Mouse (Mus musculus) heart, postnatal 14 days (tissue): ENCODE measurements at regions not wholly inside any gene's neighbourhood (a gene's known extent, or its start where the extent isn't known, plus 50 kb on each side); places are given as distances from the start of the nearest gene placed in this dataset.
"Not testable (repeated sequence)": the region's sequence is repeated elsewhere in the genome, so short reads cannot be mapped to it uniquely, and the experiment has no call there.

Experiments used
- DNase-seq, 2 experiments: peaks; one replicate each; pipeline ENCODE4 v3.0.0; 2021 to 2022
- intact Hi-C: fragments of 180-260 bp; cut with DNase I; formaldehyde crosslinking; loops from one replicate; pipeline ENCODE4 v1.15.1; 2025

GRCm38 (mm10) chr14:47915621-47916020 lies 205.0 kb upstream of the Peli2 start:
- peak in 1 of 2 experiments; percentile 5 for DNase-seq
- intact Hi-C loops, result no loop called here

- no peak for DNase-seq
- intact Hi-C loops, result no loop called here
Observed at GRCm38 (mm10) chr14:47920638-47921347, 199.8 kb upstream of the Peli2 start.

- intact Hi-C loops, result no loop called here
- peak; percentile 8 to 13 for DNase-seq
Observed at GRCm38 (mm10) chr14:47921811-47922277, 198.8 kb upstream of the Peli2 start.

GRCm38 (mm10) chr14:47926416-47926815 lies 194.2 kb upstream of the Peli2 start:
- intact Hi-C loops, result no loop called here
- no peak for DNase-seq

- no peak for DNase-seq
- intact Hi-C loops, result no loop called here
Observed at GRCm38 (mm10) chr14:47935401-47935800, 185.2 kb upstream of the Peli2 start.

- no peak for DNase-seq
- intact Hi-C loops, result no loop called here
Observed at GRCm38 (mm10) chr14:47937081-47937651, 183.5 kb upstream of the Peli2 start.

GRCm38 (mm10) chr14:47939781-47940590 lies 180.6 kb upstream of the Peli2 start:
- intact Hi-C loops, result no loop called here

GRCm38 (mm10) chr14:47942671-47943070 lies 178.0 kb upstream of the Peli2 start:
- DNase-seq, result no peak
- intact Hi-C loops, result no loop called here

More at GRCm38 (mm10) chr14:47939781-47940590, 180.6 kb upstream of the Peli2 start:
- no peak for DNase-seq

- no peak for DNase-seq
- intact Hi-C loops, result no loop called here
Observed at GRCm38 (mm10) chr14:47944595-47944994, 176.0 kb upstream of the Peli2 start.

GRCm38 (mm10) chr14:47951041-47951440 lies 169.6 kb upstream of the Peli2 start:
- no peak for DNase-seq
- intact Hi-C loops, result no loop called here

GRCm38 (mm10) chr14:47958171-47958570 lies 162.5 kb upstream of the Peli2 start:
- intact Hi-C loops, result no loop called here
- DNase-seq, result peak in 1 of 2 experiments; percentile 3

- intact Hi-C loops, result no loop called here
- DNase-seq, result no peak
Observed at GRCm38 (mm10) chr14:47959366-47960280, 161.0 kb upstream of the Peli2 start.

- DNase-seq, intact Hi-C loops: not testable (repeated sequence)
Observed at GRCm38 (mm10) chr14:47964806-47965205, 155.8 kb upstream of the Peli2 start.

- DNase-seq, result no peak
- intact Hi-C loops, result no loop called here
Observed at GRCm38 (mm10) chr14:47969871-47970270, 150.8 kb upstream of the Peli2 start.

GRCm38 (mm10) chr14:47973161-47973560 lies 147.5 kb upstream of the Peli2 start:
- DNase-seq, intact Hi-C loops: not testable (repeated sequence)

GRCm38 (mm10) chr14:47982993-47983740 lies 137.5 kb upstream of the Peli2 start:
- no peak for DNase-seq
- intact Hi-C loops, result no loop called here

- DNase-seq, result no peak
Observed at GRCm38 (mm10) chr14:47986483-47986882, 134.1 kb upstream of the Peli2 start.

GRCm38 (mm10) chr14:47986941-47987340 lies 133.7 kb upstream of the Peli2 start:
- DNase-seq, result no peak
- intact Hi-C loops, result no loop called here

More at GRCm38 (mm10) chr14:47986483-47986882, 134.1 kb upstream of the Peli2 start:
- intact Hi-C loops, result no loop called here

- intact Hi-C loops, result no loop called here
- peak in 1 of 2 experiments; percentile 18 for DNase-seq
Observed at GRCm38 (mm10) chr14:47987392-47988075, 133.1 kb upstream of the Peli2 start.
